Mouse (Mus musculus) small intestine, adult 2 months (tissue): ENCODE results near the gene Phyhd1.

ENCODE experiments used
- CTCF ChIP-seq: fragments of 200-500 bp; IDR thresholded peaks from 2 replicates; pipeline ENCODE4 v1.5.1; 2012; ENCODE audit warnings: low read depth, mild to moderate bottlenecking, control low read depth, inconsistent platforms, low read length, moderate library complexity, mixed read lengths; ENCODE audit not compliant: insufficient replicate concordance, insufficient read length; ENCODE audit errors: extremely low read depth
- POLR2A ChIP-seq: fragments of 200-500 bp; IDR thresholded peaks from 2 replicates; pipeline ENCODE4 v1.6.1; 2012; ENCODE audit warnings: low read depth, mild to moderate bottlenecking, control low read depth, inconsistent platforms, low read length, moderate library complexity

DNA sequence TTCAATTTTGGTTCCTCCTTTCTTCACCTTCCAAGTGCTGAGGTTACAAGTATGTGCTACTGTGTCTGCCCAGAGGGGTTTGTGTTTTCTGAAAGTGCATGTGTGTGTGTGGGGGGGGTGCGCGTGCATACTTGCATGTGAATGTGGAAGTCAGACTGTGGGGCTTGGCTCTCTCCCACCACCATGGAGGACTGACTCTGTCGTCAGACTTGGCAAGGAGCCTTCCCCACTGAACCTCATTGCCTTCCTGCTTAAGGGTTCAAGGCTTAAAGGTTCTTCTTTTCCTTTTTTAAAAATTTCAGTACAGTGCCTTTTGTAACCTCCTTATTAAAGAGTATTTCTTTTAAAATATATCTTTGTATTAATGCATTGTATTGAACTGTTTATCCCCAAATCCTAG, 62.8 kb downstream of the Phyhd1 start:
- TF ChIP-seq CTCF, result no peak
- TF ChIP-seq POLR2A, result no peak
